Mouse (Mus musculus) MEL (cell line): ENCODE measurements around the gene Gab2. TPM values are rescaled to one million over a fixed set of nuclear protein-coding genes. Genes with fewer than 3 reads are reported as not detected.

Experiments used
- DNase-seq: peaks from one replicate; pipeline ENCODE4 v3.0.0; 2011; ENCODE audit warnings: low read depth, low spot score
- H3K27ac ChIP-seq: 2 replicates; pipeline ENCODE4 v1.5.1; 2012; ENCODE audit warnings: low read depth, mild to moderate bottlenecking, control low read depth, low read length, moderate library complexity; ENCODE audit not compliant: control insufficient read depth
- H3K27me3 ChIP-seq, 2 experiments: fragments of 150-350 bp in 1 of 2; sonication (generic) in 1 of 2; 2 replicates each; pipeline ENCODE4 v1.6.1; 2012; ENCODE audit warnings: low read length in 2 of 2, mild to moderate bottlenecking in 2 of 2, improper control_type of control experiment in 1 of 2, moderate library complexity in 1 of 2; ENCODE audit not compliant: insufficient read depth in 2 of 2, control insufficient read depth in 1 of 2
- H3K36me3 ChIP-seq, 2 experiments: 2 replicates each; pipeline ENCODE4 v1.6.1; 2012 to 2014; ENCODE audit warnings: low read length in 2 of 2, improper control_type of control experiment in 1 of 2, inconsistent platforms in 1 of 2, mild to moderate bottlenecking in 1 of 2; ENCODE audit not compliant: insufficient read depth in 2 of 2, control insufficient read depth in 1 of 2
- H3K4me1 ChIP-seq, 2 experiments: fragments of 150-350 bp in 1 of 2; sonication (generic) in 1 of 2; 2 replicates each; pipeline ENCODE4 v1.6.1; 2012; ENCODE audit warnings: low read length in 2 of 2, improper control_type of control experiment in 1 of 2, mild to moderate bottlenecking in 1 of 2; ENCODE audit not compliant: insufficient read depth in 2 of 2, control insufficient read depth in 1 of 2
- H3K4me3 ChIP-seq, 2 experiments: fragments of 150-350 bp in 1 of 2; sonication (generic) in 1 of 2; 2 replicates each; pipeline ENCODE4 v1.5.1; 2012; ENCODE audit warnings: low read depth in 2 of 2, low read length in 2 of 2, mild to moderate bottlenecking in 2 of 2, moderate library complexity in 2 of 2, control low read depth in 1 of 2, improper control_type of control experiment in 1 of 2; ENCODE audit not compliant: control insufficient read depth in 1 of 2, insufficient read depth in 1 of 2
- H3K79me2 ChIP-seq: 2 replicates; pipeline ENCODE4 v1.6.1; 2012; ENCODE audit warnings: mild to moderate bottlenecking, low read length, moderate library complexity; ENCODE audit not compliant: control insufficient read depth, poor library complexity, insufficient read depth
- H3K9ac ChIP-seq: 2 replicates; pipeline ENCODE4 v1.6.1; 2012; ENCODE audit warnings: low read depth, mild to moderate bottlenecking, control low read depth, low read length, moderate library complexity; ENCODE audit not compliant: control insufficient read depth, poor library complexity, severe bottlenecking
- H3K9me3 ChIP-seq: fragments of 150-350 bp; sonication (generic); replicated peaks from 2 replicates; pipeline ENCODE4 v1.6.1; 2012; ENCODE audit warnings: mild to moderate bottlenecking, low read length, improper control_type of control experiment, moderate library complexity; ENCODE audit not compliant: insufficient read depth
- BHLHE40 ChIP-seq: IDR thresholded peaks from 2 replicates; pipeline ENCODE4 v1.6.1; 2012; ENCODE audit warnings: low read depth, mild to moderate bottlenecking, inconsistent platforms, low read length, improper control_type of control experiment, borderline replicate concordance
- CHD1 ChIP-seq: IDR thresholded peaks from 2 replicates; pipeline ENCODE4 v1.6.1; 2012; ENCODE audit warnings: low read depth, mild to moderate bottlenecking, inconsistent platforms, low read length, improper control_type of control experiment
- CHD2 ChIP-seq: IDR thresholded peaks from 2 replicates; pipeline ENCODE4 v1.6.1; 2011; ENCODE audit warnings: low read length, improper control_type of control experiment
- ELF1 ChIP-seq: IDR thresholded peaks from 2 replicates; pipeline ENCODE4 v1.6.1; 2014; ENCODE audit warnings: low read depth, mild to moderate bottlenecking, inconsistent platforms, low read length, improper control_type of control experiment, moderate library complexity
- EP300 ChIP-seq, 2 experiments: IDR thresholded peaks; 2 replicates each; pipeline ENCODE4 v1.6.1; 2011; ENCODE audit warnings: improper control_type of control experiment in 2 of 2, low read length in 2 of 2, low read depth in 1 of 2, mild to moderate bottlenecking in 1 of 2
- ETS1 ChIP-seq: IDR thresholded peaks from 2 replicates; pipeline ENCODE4 v1.6.1; 2012; ENCODE audit warnings: low read depth, mild to moderate bottlenecking, inconsistent platforms, low read length, improper control_type of control experiment, moderate library complexity
- GATA1 ChIP-seq: IDR thresholded peaks from 2 replicates; pipeline ENCODE4 v1.6.1; 2011; ENCODE audit warnings: low read depth, low read length, improper control_type of control experiment
- HCFC1 ChIP-seq: IDR thresholded peaks from 2 replicates; pipeline ENCODE4 v1.6.1; 2012; ENCODE audit warnings: low read depth, mild to moderate bottlenecking, inconsistent platforms, low read length, improper control_type of control experiment, moderate library complexity
- JUND ChIP-seq: IDR thresholded peaks from 2 replicates; pipeline ENCODE4 v1.6.1; 2011; ENCODE audit warnings: low read depth, mild to moderate bottlenecking, improper control_type of control experiment, low read length
- MAZ ChIP-seq: IDR thresholded peaks from 2 replicates; pipeline ENCODE4 v1.6.1; 2012; ENCODE audit warnings: low read depth, mild to moderate bottlenecking, inconsistent platforms, low read length, improper control_type of control experiment
- MEF2A ChIP-seq: IDR thresholded peaks from 2 replicates; pipeline ENCODE4 v1.6.1; 2014; ENCODE audit warnings: low read depth, mild to moderate bottlenecking, inconsistent platforms, low read length, improper control_type of control experiment; ENCODE audit not compliant: poor library complexity, insufficient replicate concordance, severe bottlenecking; ENCODE audit errors: extremely low read depth
- MXI1 ChIP-seq: IDR thresholded peaks from 2 replicates; pipeline ENCODE4 v1.6.1; 2011; ENCODE audit warnings: mild to moderate bottlenecking, low read depth, low read length, improper control_type of control experiment
- MYB ChIP-seq: IDR thresholded peaks from 2 replicates; pipeline ENCODE4 v1.6.1; 2011; ENCODE audit warnings: mild to moderate bottlenecking, low read depth, low read length, improper control_type of control experiment
- MYC ChIP-seq: IDR thresholded peaks from 2 replicates; pipeline ENCODE4 v1.6.1; 2011; ENCODE audit warnings: low read depth, mild to moderate bottlenecking, low read length, improper control_type of control experiment, moderate library complexity
- POLR2A ChIP-seq, 2 experiments: IDR thresholded peaks; 2 replicates each; pipeline ENCODE4 v1.6.1; 2011 to 2012; ENCODE audit warnings: low read length in 2 of 2, mild to moderate bottlenecking in 2 of 2, control low read depth in 1 of 2, improper control_type of control experiment in 1 of 2, low read depth in 1 of 2, moderate library complexity in 1 of 2; ENCODE audit not compliant: control insufficient read depth in 1 of 2, insufficient read depth in 1 of 2, poor library complexity in 1 of 2
- POLR2AphosphoS2 ChIP-seq: IDR thresholded peaks from 2 replicates; pipeline ENCODE4 v1.6.1; 2011; ENCODE audit warnings: low read length, improper control_type of control experiment
- POLR2AphosphoS5 ChIP-seq: IDR thresholded peaks from 2 replicates; pipeline ENCODE4 v1.6.1; 2012; ENCODE audit warnings: low read depth, borderline replicate concordance, mild to moderate bottlenecking, inconsistent platforms, low read length, moderate library complexity, mixed read lengths
- RAD21 ChIP-seq: IDR thresholded peaks from 2 replicates; pipeline ENCODE4 v1.6.1; 2011; ENCODE audit warnings: mild to moderate bottlenecking, low read depth, low read length, improper control_type of control experiment
- RCOR1 ChIP-seq: IDR thresholded peaks from 2 replicates; pipeline ENCODE4 v1.6.1; 2012; ENCODE audit warnings: low read depth, mild to moderate bottlenecking, inconsistent platforms, low read length, improper control_type of control experiment
- SIN3A ChIP-seq: IDR thresholded peaks from 2 replicates; pipeline ENCODE4 v1.6.1; 2012; ENCODE audit warnings: low read length, improper control_type of control experiment, inconsistent platforms
- SMC3 ChIP-seq: IDR thresholded peaks from 2 replicates; pipeline ENCODE4 v1.6.1; 2011; ENCODE audit warnings: low read depth, low read length, improper control_type of control experiment
- TAL1 ChIP-seq: IDR thresholded peaks from 2 replicates; pipeline ENCODE4 v1.6.1; 2012; ENCODE audit warnings: mild to moderate bottlenecking, inconsistent platforms, low read length, moderate library complexity, mixed read lengths
- TBP ChIP-seq: IDR thresholded peaks from 2 replicates; pipeline ENCODE4 v1.8.0; 2011; ENCODE audit warnings: low read depth, low read length, improper control_type of control experiment
- TCF12 ChIP-seq: IDR thresholded peaks from 2 replicates; pipeline ENCODE4 v1.6.1; 2014; ENCODE audit warnings: low read depth, mild to moderate bottlenecking, inconsistent platforms, low read length, improper control_type of control experiment, moderate library complexity
- USF1 ChIP-seq: IDR thresholded peaks from 2 replicates; pipeline ENCODE4 v1.6.1; 2014; ENCODE audit warnings: low read depth, mild to moderate bottlenecking, inconsistent platforms, low read length, improper control_type of control experiment, moderate library complexity
- USF2 ChIP-seq, 2 experiments: IDR thresholded peaks; 2 replicates each; pipeline ENCODE4 v1.6.1; 2011 to 2012; ENCODE audit warnings: improper control_type of control experiment in 2 of 2, low read length in 2 of 2, borderline replicate concordance in 1 of 2, inconsistent platforms in 1 of 2, low read depth in 1 of 2, mild to moderate bottlenecking in 1 of 2; ENCODE audit not compliant: insufficient read depth in 1 of 2
- ZC3H11A ChIP-seq: IDR thresholded peaks from 2 replicates; pipeline ENCODE4 v1.6.1; 2012; ENCODE audit warnings: low read depth, mild to moderate bottlenecking, inconsistent platforms, low read length, improper control_type of control experiment
- ZKSCAN1 ChIP-seq: IDR thresholded peaks from 2 replicates; pipeline ENCODE4 v1.6.1; 2012; ENCODE audit warnings: low read depth, mild to moderate bottlenecking, inconsistent platforms, low read length, improper control_type of control experiment, moderate library complexity
- ZMIZ1 ChIP-seq: IDR thresholded peaks from 2 replicates; pipeline ENCODE4 v1.6.1; 2012; ENCODE audit warnings: low read depth, mild to moderate bottlenecking, inconsistent platforms, low read length, improper control_type of control experiment, moderate library complexity
- ZNF384 ChIP-seq: IDR thresholded peaks from 2 replicates; pipeline ENCODE4 v1.6.1; 2012; ENCODE audit warnings: low read depth, mild to moderate bottlenecking, inconsistent platforms, low read length, improper control_type of control experiment
- polyA plus RNA-seq, 2 experiments: library from polyadenylated mRNA; stranded (reverse) in 1 of 2; unstranded in 1 of 2; fragments of >175 nt in 1 of 2; fragments of >200 nt in 1 of 2; gene quantifications; 2 replicates each; pipeline versions ENCODE4 v1.2.1 to v1.2.4; 2012; ENCODE audit warnings: low replicate concordance in 2 of 2, low read depth in 1 of 2; ENCODE audit not compliant: insufficient read length in 2 of 2, insufficient read depth in 1 of 2, missing spikeins in 1 of 2
- total RNA-seq: library from RNA; depleted of rRNA; stranded (reverse); fragments of 300-350 nt; gene quantifications from 2 replicates; pipeline ENCODE4 v1.2.3, GENCODE M21; 2012

Gab2 gene
- total and polyA plus RNA-seq, 3 experiments: 5.0 to 11.5 TPM; not detected in 1

GRCm38 (mm10) chr7:97270367-97270766, 189.0 kb downstream of the Gab2 start:
- no peaks in the 10 kb centered on the region for H3K79me2 ChIP-seq
- TF ChIP-seq HCFC1 (peak; percentile 42), GATA1 (peak; percentile 96), TAL1 (peak; percentile 91), MYB (peak; percentile 36; the same call in 1 of the 2 replicates), BHLHE40 (peak; percentile 30; the same call in 1 of the 2 replicates), TCF12 (peak; percentile 92), JUND (0 out of 2 replicates have a peak, but pooled peaks have one; percentile 35), SIN3A (peak; percentile 57), SMC3 (no peak), MXI1 (no peak; the same call in 1 of the 2 replicates), EP300 (IDR thresholded peaks at IDR 0.05; ENCODE audit: low read depth in 1 of 2, low read length in 2 of 2) (peak; percentile 95 to 98), ELF1 (peak; percentile 80), RAD21 (no peak), ZKSCAN1 (no peak), RCOR1 (peak; percentile 81), USF1 (no peak), CHD2 (no peak; the same call in 1 of the 2 replicates), POLR2A (IDR thresholded peaks at IDR 0.05; ENCODE audit: control insufficient read depth in 1 of 2, insufficient read depth in 1 of 2, low read depth in 1 of 2, low read length in 2 of 2, poor library complexity in 1 of 2) (no peak), TBP (peak; percentile 5; the same call in 1 of the 2 replicates), CHD1 (no peak), POLR2AphosphoS2 (no peak), ETS1 (peak; percentile 89), MEF2A (no peak), MYC (peak; percentile 67; the same call in 1 of the 2 replicates), USF2 (IDR thresholded peaks at IDR 0.05; ENCODE audit: borderline replicate concordance in 1 of 2, insufficient read depth in 1 of 2, low read depth in 1 of 2, low read length in 2 of 2) (no peak), ZMIZ1 (no peak), MAZ (no peak), ZC3H11A (no peak), ZNF384 (peak; percentile 94), POLR2AphosphoS5 (no peak)
- TF ChIP-seq, all 39 proteins: peak for 15
- H3K27ac ChIP-seq: peak overlapping the region; percentile 91
- no peaks in the 10 kb centered on the region for H3K27me3 ChIP-seq
- H3K9me3 ChIP-seq: no peaks in the 10 kb centered on the region
- DNase-seq: peak; percentile 89
- peak overlapping the region; percentile 10; the same call in 1 of the 2 replicates for H3K9ac ChIP-seq
- peaks cover 11 to 13% of the 10 kb centered on the region in 2 experiments for H3K4me1 ChIP-seq
- no peak overlapping the region for H3K4me3 ChIP-seq
- H3K36me3 ChIP-seq: peaks cover 0 to 29% of the 10 kb centered on the region in 2 experiments; a peak in 2 of 4 replicates
